Mouse (Mus musculus): ENCODE data around the gene Hook2. TPM values are rescaled to one million over a fixed set of nuclear protein-coding genes. Genes with fewer than 3 reads are reported as not detected.

Gene Hook2
- total RNA-seq, 1 experiment from 2014 or later = 8.6 TPM

DNA sequence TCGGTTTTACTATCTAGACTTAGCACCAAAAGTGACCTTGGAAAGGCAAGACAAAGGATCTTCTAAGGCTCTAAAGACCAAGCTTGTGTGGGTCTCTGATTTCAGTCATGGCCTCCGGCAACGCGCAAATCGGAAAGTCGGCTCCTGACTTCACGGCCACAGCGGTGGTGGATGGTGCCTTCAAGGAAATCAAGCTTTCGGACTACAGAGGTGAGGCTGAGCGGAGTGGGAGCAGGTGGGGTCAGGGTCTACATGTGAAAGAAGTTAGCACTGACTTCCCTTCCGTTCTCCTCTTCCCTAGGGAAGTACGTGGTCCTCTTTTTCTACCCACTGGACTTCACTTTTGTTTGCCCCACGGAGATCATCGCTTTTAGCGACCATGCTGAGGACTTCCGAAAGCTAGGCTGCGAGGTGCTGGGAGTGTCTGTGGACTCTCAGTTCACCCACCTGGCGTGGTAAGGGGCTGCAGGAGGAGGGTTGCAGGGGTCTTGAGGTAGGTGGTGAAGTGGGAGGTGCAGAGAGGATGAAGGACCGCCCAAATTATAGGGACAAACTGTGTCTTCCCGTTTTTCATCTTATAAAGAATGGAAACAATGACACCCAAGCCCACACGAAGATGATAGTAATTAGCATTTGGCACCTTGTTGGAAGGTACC lies 20.1 kb upstream of the Hook2 start:
- no peak for ATAC-seq (ENCODE audit: extremely low read depth, insufficient number of reproducible peaks, low FRiP score, poor library complexity, severe bottlenecking)

GRCm38 (mm10) chr8:84970913-84971312 lies 19.5 kb upstream of the Hook2 start:
- ATAC-seq (ENCODE audit: extremely low read depth, insufficient number of reproducible peaks, low FRiP score, poor library complexity, severe bottlenecking) = no peak

DNA sequence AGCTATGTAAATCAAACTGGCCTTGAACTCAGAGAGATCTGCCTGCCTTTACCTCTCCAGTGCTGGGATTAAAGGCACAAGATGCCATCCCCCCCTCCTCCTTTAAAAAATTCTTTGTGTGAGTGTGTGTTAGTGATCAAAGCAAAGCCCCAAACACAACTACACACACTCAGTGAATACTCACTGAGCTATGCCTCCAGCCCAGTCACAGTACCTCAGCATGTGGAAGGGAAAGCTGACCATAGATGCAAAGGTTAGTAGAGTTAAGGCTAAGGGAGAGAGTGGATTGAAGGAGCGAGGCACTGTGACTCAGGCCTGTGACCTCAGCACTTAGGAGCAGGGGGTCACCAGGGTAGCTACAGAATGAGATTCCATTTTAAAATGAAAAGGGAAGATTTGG lies 17.3 kb upstream of the Hook2 start:
- no peak for ATAC-seq (ENCODE audit: extremely low read depth, insufficient number of reproducible peaks, low FRiP score, poor library complexity, severe bottlenecking)

- ATAC-seq (ENCODE audit: extremely low read depth, insufficient number of reproducible peaks, low FRiP score, poor library complexity, severe bottlenecking) = peak; percentile 6; the same call in 1 of the 2 replicates
Observed at GRCm38 (mm10) chr8:84973803-84974542, 16.4 kb upstream of the Hook2 start.

- no peak for ATAC-seq (ENCODE audit: extremely low read depth, insufficient number of reproducible peaks, low FRiP score, poor library complexity, severe bottlenecking)
Observed at GRCm38 (mm10) chr8:84974543-84975142, 15.8 kb upstream of the Hook2 start.

DNA sequence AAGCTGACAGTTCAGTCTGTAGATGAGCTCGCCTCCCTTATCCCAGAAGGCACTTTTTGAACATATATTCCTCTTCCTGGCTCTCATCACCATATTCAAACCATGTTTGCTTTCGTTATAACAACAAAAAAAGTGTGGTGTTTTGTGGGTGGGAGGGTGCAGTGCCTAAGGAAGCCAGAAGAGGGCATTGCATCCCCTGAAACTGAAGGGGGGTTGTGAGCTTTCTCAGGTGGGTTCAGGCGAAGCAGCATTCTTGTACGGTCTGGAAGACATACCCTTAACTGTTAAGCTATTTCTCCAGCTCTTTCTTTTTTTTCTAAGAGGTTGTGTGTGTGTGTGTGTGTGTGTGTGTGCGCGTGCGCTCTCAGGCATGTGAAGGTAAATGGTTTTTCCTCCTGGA lies 15.0 kb upstream of the Hook2 start:
- 0 out of 2 replicates have a peak, but pooled peaks have one; percentile 2 for ATAC-seq (ENCODE audit: extremely low read depth, insufficient number of reproducible peaks, low FRiP score, poor library complexity, severe bottlenecking)

GRCm38 (mm10) chr8:84976031-84976762 lies 14.2 kb upstream of the Hook2 start:
- ATAC-seq (ENCODE audit: extremely low read depth, insufficient number of reproducible peaks, low FRiP score, poor library complexity, severe bottlenecking) = peak; percentile 18; the same call in 1 of the 2 replicates

- no peak for ATAC-seq (ENCODE audit: extremely low read depth, insufficient number of reproducible peaks, low FRiP score, poor library complexity, severe bottlenecking)
Observed at GRCm38 (mm10) chr8:84976763-84977434, 13.5 kb upstream of the Hook2 start.

DNA sequence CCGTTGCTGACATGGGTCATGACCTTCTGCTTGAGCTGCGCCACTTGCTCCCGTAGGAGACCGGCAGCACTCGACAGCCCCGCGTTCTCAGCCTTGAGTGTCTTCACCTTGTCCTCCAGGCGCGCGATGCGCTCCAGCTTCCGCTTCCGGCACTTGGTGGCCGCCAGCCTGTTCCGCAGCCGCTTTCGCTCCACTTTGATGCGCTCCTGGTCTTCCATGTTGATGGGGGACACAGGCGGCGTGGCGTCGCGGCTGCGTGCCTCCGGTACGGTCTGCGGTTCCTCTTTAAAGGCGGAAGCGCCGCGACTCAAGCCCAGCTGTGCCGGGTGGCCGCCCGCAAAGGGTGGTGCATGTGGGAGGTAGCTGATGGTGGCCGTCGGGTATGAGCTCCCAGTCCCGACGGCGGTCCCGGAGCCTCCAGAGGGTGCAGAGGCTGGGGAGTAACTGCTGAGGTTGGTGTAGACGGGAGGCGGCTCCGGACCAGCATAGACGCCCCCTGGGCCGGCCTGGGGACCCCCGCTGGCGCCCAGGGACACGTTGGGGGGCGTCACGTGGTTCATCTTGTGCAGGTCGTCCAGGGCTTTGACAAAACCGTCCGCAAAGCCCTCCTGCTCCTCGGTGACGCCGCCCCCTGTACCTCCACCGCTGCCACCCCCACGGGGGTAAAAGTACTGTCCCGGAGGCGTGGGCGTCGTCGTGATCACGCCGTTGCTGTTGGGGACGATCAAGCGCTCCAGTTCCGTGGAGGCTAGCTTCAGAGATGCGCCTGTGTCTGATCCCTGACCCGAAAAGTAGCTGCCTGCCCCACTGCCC lies 12.8 kb upstream of the Hook2 start:
- ATAC-seq (ENCODE audit: extremely low read depth, insufficient number of reproducible peaks, low FRiP score, poor library complexity, severe bottlenecking) = 0 out of 2 replicates have a peak, but pooled peaks have one; percentile 0

DNA sequence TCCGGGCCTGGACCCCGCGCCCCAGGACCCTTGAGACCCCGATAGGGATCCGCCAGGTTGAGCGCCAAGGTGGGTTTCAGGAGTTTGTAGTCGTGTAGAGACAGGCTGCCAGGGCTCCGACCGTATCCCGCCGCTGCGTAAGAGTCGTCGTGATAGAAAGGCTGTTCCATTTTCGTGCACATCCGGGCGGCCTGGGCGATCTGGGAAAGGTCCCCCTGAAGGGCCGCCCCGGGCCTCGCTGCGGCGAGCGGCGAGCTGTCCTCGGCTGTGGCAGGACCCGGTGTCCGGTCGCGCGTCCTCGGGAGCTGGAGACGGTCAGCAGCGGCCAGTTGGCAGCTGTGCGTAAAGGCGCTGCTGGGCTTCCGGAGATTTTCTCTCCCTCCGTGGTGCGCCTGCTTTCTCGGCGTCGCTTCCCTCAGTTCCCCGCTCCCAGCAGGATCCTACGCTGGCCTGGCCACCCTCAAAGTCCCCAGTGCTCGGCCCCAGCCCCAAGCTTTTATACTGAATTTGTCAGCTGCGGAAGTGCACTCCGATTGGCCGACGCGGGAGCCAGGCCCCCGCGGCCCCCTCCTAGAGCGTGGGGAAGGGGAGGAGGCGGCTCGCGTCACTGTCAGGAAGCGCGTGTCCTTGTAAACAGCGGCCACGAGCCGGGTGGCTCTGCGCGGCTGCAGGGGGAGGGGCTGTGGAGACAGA lies 12.0 kb upstream of the Hook2 start, which contains the start of gene Junb:
Gene Junb, minus strand, starts transcription at position 471 of the 693 bp plus-strand sequence.
- peak; percentile 37 for ATAC-seq (ENCODE audit: extremely low read depth, insufficient number of reproducible peaks, low FRiP score, poor library complexity, severe bottlenecking)

DNA sequence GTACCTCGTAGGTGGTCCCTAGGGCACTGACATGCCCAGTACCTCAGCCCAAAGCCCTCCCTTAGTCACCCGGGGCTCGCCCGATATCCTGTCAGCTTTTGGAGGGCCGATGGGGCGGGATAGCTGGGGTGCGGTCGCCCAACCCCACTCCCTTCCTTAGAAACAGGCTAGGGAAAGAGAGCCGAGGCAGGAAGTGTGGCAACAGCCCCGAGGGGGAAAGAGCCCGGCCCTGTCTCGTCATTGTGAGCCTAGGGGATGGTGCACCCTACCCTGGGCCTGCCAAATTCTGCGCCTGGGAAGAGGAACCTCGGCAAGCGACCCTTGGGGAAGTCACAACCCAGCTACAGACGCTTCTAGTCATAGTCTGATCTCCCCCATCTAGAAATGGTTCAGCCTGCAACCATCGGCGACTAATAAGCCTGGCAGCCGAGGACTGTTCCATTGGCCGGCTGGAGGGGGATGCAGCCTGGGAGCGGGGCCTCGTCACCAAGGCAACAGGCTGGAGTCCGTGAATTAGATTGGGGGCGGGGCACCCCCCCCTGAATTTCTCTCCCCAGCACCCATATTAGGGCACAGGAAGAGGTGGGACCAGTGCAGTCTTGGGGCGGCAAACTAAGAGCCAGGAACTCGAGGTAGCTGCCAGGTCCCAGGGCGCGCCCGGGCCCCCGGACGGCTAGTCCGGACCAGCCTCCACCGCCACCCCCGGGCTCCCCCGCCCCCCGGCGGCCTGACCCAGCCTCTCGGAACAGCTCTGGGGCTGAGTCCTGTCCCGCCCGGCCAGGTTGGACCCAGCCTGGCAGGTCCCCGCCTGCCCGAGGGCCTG lies 10.6 kb upstream of the Hook2 start:
- peak; percentile 42 for ATAC-seq (ENCODE audit: extremely low read depth, insufficient number of reproducible peaks, low FRiP score, poor library complexity, severe bottlenecking)

DNA sequence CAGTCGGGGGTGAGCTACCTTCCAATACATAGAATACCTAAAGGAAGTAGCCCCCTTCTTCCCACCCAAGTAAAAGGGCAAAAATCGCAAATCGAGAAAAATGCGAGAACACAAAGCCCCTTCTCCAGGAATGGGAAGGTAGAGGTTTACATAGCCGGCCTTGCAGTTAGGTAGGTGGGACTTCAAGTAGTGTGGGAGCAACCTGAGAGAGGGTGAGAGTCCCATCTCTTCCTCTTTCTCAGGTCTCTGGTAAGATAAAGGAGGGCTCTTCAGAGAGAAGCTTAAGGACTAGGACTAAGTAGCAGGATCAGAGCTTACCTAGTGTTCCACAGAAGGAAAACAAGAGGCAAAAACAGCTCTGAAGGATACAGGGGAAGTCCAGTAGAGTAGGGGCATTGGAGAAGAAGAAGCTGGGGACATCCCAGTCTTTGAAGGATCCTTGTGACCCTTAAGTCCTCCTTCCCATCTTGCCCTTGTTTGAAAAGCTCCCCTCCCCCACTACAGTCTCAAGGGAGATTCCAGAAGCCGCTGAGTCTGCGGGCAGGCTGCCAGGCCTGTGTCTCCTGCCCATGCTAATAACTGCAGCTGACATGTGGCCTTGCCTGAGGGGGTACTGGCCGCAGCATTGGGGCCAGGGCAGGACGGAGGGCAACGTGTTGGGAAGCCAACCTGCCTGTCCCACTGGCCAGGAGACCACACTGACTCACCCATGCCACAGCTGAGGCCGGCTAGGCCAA lies 9.6 kb upstream of the Hook2 start:
- ATAC-seq (ENCODE audit: extremely low read depth, insufficient number of reproducible peaks, low FRiP score, poor library complexity, severe bottlenecking) = no peak

DNA sequence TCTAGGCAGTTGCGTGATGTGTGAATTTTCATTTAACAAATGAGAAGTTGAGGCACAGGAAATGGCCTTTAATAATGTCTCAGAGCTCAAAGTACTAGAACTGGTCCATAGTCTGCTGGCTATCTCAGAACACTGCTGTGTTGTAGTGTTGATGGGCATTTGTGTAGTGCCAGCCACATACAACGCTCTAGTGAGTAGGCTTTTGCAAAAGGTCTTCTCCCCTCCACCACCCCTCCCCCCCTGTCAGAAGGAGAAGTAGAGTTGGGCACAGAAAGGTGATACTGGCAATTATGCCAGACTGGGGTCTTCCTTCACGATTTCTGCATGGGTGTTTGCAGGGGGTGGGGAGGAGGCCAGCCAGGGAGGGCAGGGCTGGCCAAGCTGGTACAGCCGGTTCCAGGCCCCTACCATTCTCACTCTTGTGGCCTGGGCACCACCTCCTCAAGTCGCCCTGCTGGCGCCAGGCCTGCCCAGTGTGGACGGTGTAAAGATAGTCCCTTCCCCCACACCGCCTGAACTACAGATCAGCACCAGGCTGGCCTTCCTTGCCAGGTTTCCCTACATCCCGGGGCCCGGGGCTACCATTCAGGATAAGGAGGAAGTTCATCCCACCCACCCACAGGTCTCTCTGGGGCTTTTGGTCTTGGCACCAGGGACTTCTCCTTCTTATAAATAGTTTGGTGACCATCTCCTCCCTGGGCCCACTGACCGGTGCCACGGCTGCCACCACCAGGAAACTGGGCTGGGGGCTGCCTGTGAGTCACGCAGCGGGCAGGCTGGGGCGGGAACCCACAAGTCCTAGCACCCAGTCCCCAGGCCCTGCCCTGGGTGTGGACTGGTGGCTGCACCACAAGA lies 8.5 kb upstream of the Hook2 start:
- no peak for ATAC-seq (ENCODE audit: extremely low read depth, insufficient number of reproducible peaks, low FRiP score, poor library complexity, severe bottlenecking)

DNA sequence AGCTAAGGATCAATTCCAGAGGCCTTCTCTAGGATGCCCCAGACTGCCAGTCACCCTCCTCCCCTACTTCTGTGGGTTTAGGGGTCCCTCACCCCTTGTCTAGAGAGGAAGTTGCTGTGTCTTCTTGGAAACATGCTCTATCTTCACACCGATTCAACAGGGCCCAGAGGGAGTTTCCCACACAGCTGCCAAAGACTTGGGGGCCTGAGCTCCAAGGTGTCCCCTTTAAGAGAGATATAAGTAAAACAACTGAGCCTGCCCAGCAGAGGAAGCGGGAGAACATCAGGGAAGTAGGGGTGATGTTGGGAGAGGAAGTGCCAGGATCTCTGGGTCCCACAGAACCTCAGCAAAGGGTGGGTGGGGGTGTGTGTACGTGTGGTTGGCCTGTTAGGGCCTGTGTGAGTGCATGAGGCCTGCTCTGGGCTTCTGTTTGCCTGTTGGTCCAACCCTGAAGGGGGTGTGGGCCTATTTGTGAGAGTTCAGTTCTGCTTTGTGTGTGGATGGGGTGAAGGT lies 7.8 kb upstream of the Hook2 start:
- ATAC-seq (ENCODE audit: extremely low read depth, insufficient number of reproducible peaks, low FRiP score, poor library complexity, severe bottlenecking) = no peak
